Mouse (Mus musculus) forebrain, embryonic 14.5 days (tissue): ENCODE measurements around the gene Hoxa10. TPM values are rescaled to one million over a fixed set of nuclear protein-coding genes. Genes with fewer than 3 reads are reported as not detected.
A peak's percentile ranks its signal among the peaks of the same experiment; 100 is the strongest.

Source experiments
- ATAC-seq: fragments of 200-750 bp; cut with Nextera tagmentation; 2 replicates; pipeline ENCODE4 v1.8.0; 2017; ENCODE audit warnings: mild to moderate bottlenecking, moderate library complexity
- DNase-seq: peaks from one replicate; pipeline ENCODE4 v3.0.0-alpha.2; 2015; ENCODE audit warnings: low spot score
- H3K27ac ChIP-seq: fragments of 300-500 bp; sonication (generic); 2 replicates; pipeline ENCODE4 v1.5.1; 2014; ENCODE audit warnings: low read depth, mild to moderate bottlenecking, control low read depth, low read length, moderate library complexity
- H3K27me3 ChIP-seq: fragments of 300-500 bp; sonication (generic); replicated peaks from 2 replicates; pipeline ENCODE4 v1.6.1; 2014; ENCODE audit warnings: low read length, control low read depth, mixed read lengths; ENCODE audit not compliant: control insufficient read depth, insufficient read depth
- H3K36me3 ChIP-seq: fragments of 300-500 bp; sonication (generic); 2 replicates; pipeline ENCODE4 v1.6.1; 2014; ENCODE audit warnings: low read length, control low read depth; ENCODE audit not compliant: control insufficient read depth, insufficient read depth
- H3K4me1 ChIP-seq: fragments of 300-500 bp; sonication (generic); 2 replicates; pipeline ENCODE4 v1.6.1; 2014; ENCODE audit warnings: antibody characterized with exemption, low read length, control low read depth; ENCODE audit not compliant: control insufficient read depth, insufficient read depth
- H3K4me2 ChIP-seq: fragments of 300-500 bp; sonication (generic); 2 replicates; pipeline ENCODE4 v1.6.1; 2014; ENCODE audit warnings: mild to moderate bottlenecking, control low read depth, low read length
- H3K4me3 ChIP-seq: fragments of 300-500 bp; sonication (generic); 2 replicates; pipeline ENCODE4 v1.5.1; 2014; ENCODE audit warnings: low read depth, low read length, control low read depth
- H3K9ac ChIP-seq: fragments of 300-500 bp; sonication (generic); 2 replicates; pipeline ENCODE4 v1.6.1; 2014; ENCODE audit warnings: mild to moderate bottlenecking, low read length, control low read depth, moderate library complexity
- H3K9me3 ChIP-seq: fragments of 300-500 bp; sonication (generic); replicated peaks from 2 replicates; pipeline ENCODE4 v1.6.1; 2016; ENCODE audit warnings: low read length, control low read depth, mixed read lengths; ENCODE audit not compliant: control insufficient read depth
- WGBS: fragments of 180-500 bp; shearing (Covaris S2); extraction: QIAGEN DNeasy Blood & Tissue Kit; methylation state at CpG from one replicate; pipeline ENCODE4 v1.1.7; 2014; 5-methylcytosine and 5-hydroxymethylcytosine counted together
- polyA plus RNA-seq: library from polyadenylated mRNA; unstranded; fragments of >200 nt; fragmentation: Nextera tagmentation; extraction: Ambion mirVana; gene quantifications from 2 replicates; pipeline ENCODE4 v1.2.1, GENCODE M21; 2014

Hoxa10 gene
- polyA plus RNA-seq, 1 experiment from 2014 or later, result not detected

GRCm38 (mm10) chr6:52217459-52217768 is 23.2 kb downstream of the Hoxa10 start:
- Histone ChIP-seq H3K27me3 (peaks cover 100% of the 10 kb centered on the region), H3K27ac (no peak overlapping the region), H3K9me3 (no peaks in the 10 kb centered on the region), H3K36me3 (no peaks in the 10 kb centered on the region), H3K4me3 (peak overlapping the region; percentile 15), H3K9ac (no peak overlapping the region), H3K4me1 (peaks cover 9% of the 10 kb centered on the region), H3K4me2 (peak overlapping the region; percentile 45)
- peak; percentile 57 for ATAC-seq
- WGBS, result under 1% methylated on average over 24 of the region's 25 CpGs
- no peak for DNase-seq

- no peak for ATAC-seq
- no peak for DNase-seq
- Histone ChIP-seq H3K4me2 (peak overlapping the region; percentile 45), H3K27ac (no peak overlapping the region), H3K9me3 (no peaks in the 10 kb centered on the region), H3K27me3 (peaks cover 100% of the 10 kb centered on the region), H3K4me3 (peak overlapping the region; percentile 15), H3K9ac (no peak overlapping the region), H3K4me1 (peaks cover 9% of the 10 kb centered on the region), H3K36me3 (no peaks in the 10 kb centered on the region)
- whole genome bisulfite sequencing, result 2% methylated on average over 60 of the region's 60 CpGs
These were observed 23.8 kb downstream of the Hoxa10 start for GRCm38 (mm10) chr6:52216691-52217458.

DNA sequence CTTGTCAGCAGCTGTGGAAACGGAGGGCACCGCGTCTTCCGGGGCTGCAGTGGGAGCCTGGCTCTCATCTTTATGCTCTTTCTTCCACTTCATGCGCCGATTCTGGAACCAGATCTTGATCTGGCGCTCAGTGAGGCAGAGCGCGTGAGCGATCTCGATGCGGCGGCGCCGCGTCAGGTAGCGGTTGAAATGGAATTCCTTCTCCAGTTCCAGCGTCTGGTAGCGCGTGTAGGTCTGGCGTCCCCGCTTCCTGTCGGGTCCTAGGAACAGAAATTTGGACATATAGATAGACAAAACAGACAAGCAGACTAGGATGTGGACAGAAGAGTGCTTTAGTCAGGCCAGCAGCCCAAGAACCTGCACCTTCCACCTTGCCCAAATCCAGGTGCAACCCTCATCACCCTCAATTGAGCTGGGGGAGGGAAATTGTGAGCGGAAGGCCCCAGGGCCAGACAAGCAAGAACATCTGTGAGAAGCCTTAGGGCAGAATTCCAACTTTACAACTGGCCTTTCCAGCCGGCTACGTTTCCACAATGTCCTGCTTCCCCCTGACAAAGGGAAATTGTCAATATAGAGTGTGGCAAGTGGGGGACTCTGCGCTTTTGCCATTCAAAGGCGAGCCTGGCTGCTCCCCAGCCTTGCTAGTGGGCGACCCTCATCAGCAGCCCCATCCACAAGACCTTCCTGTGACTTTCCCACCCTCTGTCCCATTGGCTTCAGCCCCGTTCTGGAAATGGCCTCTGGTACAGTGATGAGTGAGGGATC is 24.7 kb downstream of the Hoxa10 start:
- WGBS, result 2% methylated on average over 30 of the region's 30 CpGs
- Histone ChIP-seq H3K36me3 (no peaks in the 10 kb centered on the region), H3K4me3 (no peak overlapping the region), H3K9ac (no peak overlapping the region), H3K27ac (no peak overlapping the region), H3K4me2 (no peak overlapping the region), H3K9me3 (no peaks in the 10 kb centered on the region), H3K27me3 (peaks cover 100% of the 10 kb centered on the region), H3K4me1 (peaks cover 6% of the 10 kb centered on the region; the same call in 1 of the 2 replicates)
- ATAC-seq, result no peak
- no peak for DNase-seq

DNA sequence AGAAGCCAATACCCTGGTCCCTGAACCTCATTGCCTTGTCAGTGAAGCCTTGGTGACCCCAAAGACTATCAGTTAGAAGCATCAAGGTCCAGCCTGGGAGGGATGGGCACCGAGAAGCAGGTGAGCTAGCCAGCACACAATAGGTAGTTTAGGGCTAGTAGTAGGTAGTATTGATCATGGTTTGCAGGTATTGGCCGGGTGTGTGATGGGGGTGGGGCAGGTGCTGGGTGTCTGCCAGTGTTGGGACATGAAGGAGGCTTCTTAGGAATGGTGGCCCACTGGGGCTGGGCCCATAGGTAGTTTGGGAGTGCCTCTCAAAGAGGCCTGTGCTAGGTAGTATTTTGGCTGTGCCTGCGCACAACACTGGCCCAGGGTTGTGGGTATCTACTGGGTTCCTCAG is 25.6 kb downstream of the Hoxa10 start:
- 12% methylated on average over 3 of the region's 3 CpGs for WGBS
- ATAC-seq (no peak), DNase-seq (no peak)
- Histone ChIP-seq H3K27me3 (peaks cover 98% of the 10 kb centered on the region), H3K36me3 (no peaks in the 10 kb centered on the region), H3K4me3 (no peak overlapping the region), H3K4me2 (no peak overlapping the region), H3K4me1 (peaks cover 6% of the 10 kb centered on the region; the same call in 1 of the 2 replicates), H3K9me3 (no peaks in the 10 kb centered on the region), H3K27ac (no peak overlapping the region), H3K9ac (no peak overlapping the region)

GRCm38 (mm10) chr6:52214271-52214670 is 26.4 kb downstream of the Hoxa10 start:
- Histone ChIP-seq H3K9me3 (no peaks in the 10 kb centered on the region), H3K4me3 (no peak overlapping the region), H3K4me1 (peaks cover 6% of the 10 kb centered on the region; the same call in 1 of the 2 replicates), H3K27ac (no peak overlapping the region), H3K27me3 (peaks cover 98% of the 10 kb centered on the region), H3K9ac (no peak overlapping the region), H3K4me2 (no peak overlapping the region), H3K36me3 (no peaks in the 10 kb centered on the region)
- 9% methylated on average over 5 of the region's 5 CpGs for WGBS
- DNase-seq (no peak), ATAC-seq (no peak)

- H3K4me2 ChIP-seq, result no peak within 1 kb of the TSS
- H3K27me3 ChIP-seq, result peaks cover 98% of the 10 kb centered on the region
- H3K4me3 ChIP-seq, result no peak within 1 kb of the TSS
- H3K36me3 ChIP-seq, result no peaks in the 10 kb centered on the region
- H3K27ac ChIP-seq, result no peak within 1 kb of the TSS
- H3K4me1 ChIP-seq, result peaks cover 6% of the 10 kb centered on the region; the same call in 1 of the 2 replicates
- no peaks in the 10 kb centered on the region for H3K9me3 ChIP-seq
- DNase-seq, result no peak
- no peak within 1 kb of the TSS for H3K9ac ChIP-seq
- ATAC-seq, result no peak
- 3% methylated on average over 38 of the region's 38 CpGs for WGBS
These were observed 27.3 kb downstream of the Hoxa10 start, which contains the start of the genes Hoxa3 and Gm28308 for GRCm38 (mm10) chr6:52213119-52213986. Hoxa3 (minus strand) TSS chr6:52213336. Gm28308 (minus strand) TSS chr6:52213339.

GRCm38 (mm10) chr6:52212556-52213118 is 28.0 kb downstream of the Hoxa10 start:
- H3K4me2 ChIP-seq, result no peak overlapping the region

DNA sequence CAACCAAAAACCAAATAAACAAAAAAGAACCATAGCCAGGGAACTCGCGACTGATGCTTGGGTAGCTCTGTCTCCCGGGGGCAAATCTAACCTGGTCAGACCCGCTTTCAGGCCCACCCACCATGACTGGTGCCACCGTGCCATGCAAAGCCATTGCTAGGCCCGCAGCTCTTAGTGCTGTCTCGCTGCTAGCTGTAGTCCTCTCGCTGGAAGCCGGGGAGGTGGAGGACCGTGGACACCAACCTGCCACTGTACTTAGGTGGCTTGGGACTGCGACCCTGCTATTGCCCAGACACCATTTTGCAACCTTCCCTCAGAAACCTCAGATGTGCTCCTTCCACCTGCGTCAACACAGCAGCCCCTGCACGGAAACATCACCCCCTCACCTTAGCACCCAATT is 28.7 kb downstream of the Hoxa10 start:
- DNase-seq, result no peak
- Histone ChIP-seq H3K9me3 (no peaks in the 10 kb centered on the region), H3K4me2 (no peak overlapping the region), H3K4me3 (no peak overlapping the region), H3K27ac (no peak overlapping the region), H3K36me3 (no peaks in the 10 kb centered on the region), H3K9ac (no peak overlapping the region), H3K4me1 (0 out of 2 replicates have a peak, but pooled peaks cover 1% of the 10 kb centered on the region), H3K27me3 (peaks cover 98% of the 10 kb centered on the region)
- no peak for ATAC-seq
- 6% methylated on average over 13 of the region's 13 CpGs for WGBS

More at GRCm38 (mm10) chr6:52212556-52213118, 28.0 kb downstream of the Hoxa10 start:
- H3K9ac ChIP-seq, result no peak overlapping the region
- no peaks in the 10 kb centered on the region for H3K9me3 ChIP-seq
- ATAC-seq, result no peak
- WGBS, result 2% methylated on average over 22 of the region's 22 CpGs
- no peak for DNase-seq
- H3K36me3 ChIP-seq, result no peaks in the 10 kb centered on the region
- no peak overlapping the region for H3K27ac ChIP-seq
- H3K4me3 ChIP-seq, result no peak overlapping the region
- H3K27me3 ChIP-seq, result peaks cover 98% of the 10 kb centered on the region
- peaks cover 6% of the 10 kb centered on the region; the same call in 1 of the 2 replicates for H3K4me1 ChIP-seq
